Mouse (Mus musculus) midbrain, embryonic 12.5 days (tissue): ENCODE results near the gene Bcas1. TPM values are rescaled to one million over a fixed set of nuclear protein-coding genes. Genes with fewer than 3 reads are reported as not detected.

ENCODE experiments used
- ATAC-seq: fragments of 200-750 bp; cut with Nextera tagmentation; 2 replicates; pipeline ENCODE4 v1.8.0; 2017; ENCODE audit warnings: low read depth, moderate TSS enrichment, moderate library complexity; ENCODE audit not compliant: low FRiP score
- H3K27ac ChIP-seq: fragments of 300-500 bp; sonication (generic); replicated peaks from 2 replicates; pipeline ENCODE4 v1.5.1; 2016; ENCODE audit warnings: mild to moderate bottlenecking
- H3K27me3 ChIP-seq: fragments of 300-500 bp; sonication (generic); 2 replicates; pipeline ENCODE4 v1.6.1; 2016; ENCODE audit warnings: mild to moderate bottlenecking
- H3K36me3 ChIP-seq: fragments of 300-500 bp; sonication (generic); 2 replicates; pipeline ENCODE4 v1.6.1; 2016
- H3K4me1 ChIP-seq: fragments of 300-500 bp; sonication (generic); 2 replicates; pipeline ENCODE4 v1.6.1; 2016
- H3K4me2 ChIP-seq: fragments of 300-500 bp; sonication (generic); replicated peaks from 2 replicates; pipeline ENCODE4 v1.6.1; 2016; ENCODE audit warnings: mild to moderate bottlenecking, moderate library complexity
- H3K4me3 ChIP-seq: fragments of 300-500 bp; sonication (generic); 2 replicates; pipeline ENCODE4 v1.5.1; 2016; ENCODE audit warnings: mild to moderate bottlenecking
- H3K9ac ChIP-seq: fragments of 300-500 bp; sonication (generic); replicated peaks from 2 replicates; pipeline ENCODE4 v1.6.1; 2016; ENCODE audit warnings: mild to moderate bottlenecking, moderate library complexity
- H3K9me3 ChIP-seq: fragments of 300-500 bp; sonication (generic); 2 replicates; pipeline ENCODE4 v1.6.1; 2016; ENCODE audit warnings: mild to moderate bottlenecking
- WGBS: fragments of 180-500 bp; shearing (Covaris S2); methylation state at CpG from one replicate; pipeline ENCODE4 v1.1.7; 2016; 5-methylcytosine and 5-hydroxymethylcytosine counted together
- polyA plus RNA-seq: library from polyadenylated mRNA; unstranded; fragments of >200 nt; fragmentation: Nextera tagmentation; extraction: Ambion mirVana; gene quantifications from 2 replicates; pipeline ENCODE4 v1.2.1, GENCODE M21; 2016

Bcas1 gene
- polyA plus RNA-seq, 1 experiment from 2014 or later = 5.1 TPM

GRCm38 (mm10) chr2:170306637-170307320, 120.9 kb downstream of the Bcas1 start:
- Histone ChIP-seq H3K27ac (no peak overlapping the region), H3K36me3 (no peaks in the 10 kb centered on the region), H3K9ac (no peak overlapping the region), H3K4me2 (no peak overlapping the region), H3K4me1 (peaks cover 13% of the 10 kb centered on the region), H3K27me3 (no peaks in the 10 kb centered on the region), H3K9me3 (no peaks in the 10 kb centered on the region), H3K4me3 (no peak overlapping the region)
- no peak for ATAC-seq
- WGBS = 90% methylated on average over 9 of the region's 9 CpGs

GRCm38 (mm10) chr2:170304766-170305165, 122.9 kb downstream of the Bcas1 start:
- no peak overlapping the region for H3K4me2 ChIP-seq
- ATAC-seq = no peak

DNA sequence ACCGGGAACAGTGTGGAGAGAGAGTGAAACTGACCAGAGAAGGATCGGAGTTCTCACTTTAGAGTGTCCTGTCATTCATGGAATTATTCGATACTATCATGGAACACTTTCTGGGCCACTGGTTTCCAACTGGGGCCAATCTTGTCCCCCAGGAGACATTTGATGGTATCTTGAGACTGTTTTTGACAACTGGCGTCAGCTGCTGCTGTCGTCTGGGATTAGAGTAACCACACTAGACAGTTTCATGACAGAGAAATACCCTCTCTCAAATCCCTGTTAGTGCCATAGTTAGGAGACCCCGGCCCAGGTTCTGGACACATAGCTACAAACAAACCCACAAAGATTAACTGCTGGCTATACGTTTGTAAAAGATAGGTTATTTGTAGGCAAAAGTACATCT, 124.0 kb downstream of the Bcas1 start:
- H3K4me1 ChIP-seq = peaks cover 13% of the 10 kb centered on the region
- 87% methylated on average over 7 of the region's 7 CpGs for WGBS
- H3K27me3 ChIP-seq = no peaks in the 10 kb centered on the region
- H3K27ac ChIP-seq = no peak overlapping the region
- H3K36me3 ChIP-seq = no peaks in the 10 kb centered on the region
- no peak for ATAC-seq
- H3K4me2 ChIP-seq = no peak overlapping the region
- H3K9me3 ChIP-seq = no peaks in the 10 kb centered on the region
- H3K4me3 ChIP-seq = no peak overlapping the region
- no peak overlapping the region for H3K9ac ChIP-seq

More at GRCm38 (mm10) chr2:170304766-170305165, 122.9 kb downstream of the Bcas1 start:
- 67% methylated on average over 12 of the region's 12 CpGs for WGBS
- Histone ChIP-seq H3K36me3 (no peaks in the 10 kb centered on the region), H3K9ac (no peak overlapping the region), H3K4me1 (peaks cover 13% of the 10 kb centered on the region), H3K9me3 (no peaks in the 10 kb centered on the region), H3K27me3 (no peaks in the 10 kb centered on the region), H3K4me3 (no peak overlapping the region), H3K27ac (no peak overlapping the region)

DNA sequence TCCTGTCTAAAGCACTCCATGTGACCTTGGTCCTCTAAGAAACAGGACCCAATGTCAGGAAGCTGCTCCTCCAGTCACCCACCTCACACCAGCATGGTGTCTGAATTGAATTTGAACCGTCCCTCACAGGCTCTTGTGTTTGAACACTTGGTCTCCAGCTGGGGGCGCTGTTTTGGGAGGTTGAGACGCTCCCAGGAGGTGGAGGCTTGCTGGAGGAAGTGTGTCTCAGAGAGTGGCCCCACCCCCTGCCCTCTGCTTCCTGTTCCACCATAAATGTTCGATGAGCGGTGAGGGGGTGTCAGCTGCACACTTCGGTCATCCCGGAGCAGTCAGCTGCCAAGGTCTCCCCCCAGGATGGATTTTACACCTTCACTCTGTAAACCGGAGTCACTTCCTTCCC, 124.8 kb downstream of the Bcas1 start:
- Histone ChIP-seq H3K27me3 (no peaks in the 10 kb centered on the region), H3K9ac (no peak overlapping the region), H3K4me3 (no peak overlapping the region), H3K27ac (no peak overlapping the region), H3K36me3 (no peaks in the 10 kb centered on the region), H3K9me3 (no peaks in the 10 kb centered on the region), H3K4me2 (no peak overlapping the region), H3K4me1 (peaks cover 6% of the 10 kb centered on the region)
- no peak for ATAC-seq
- 88% methylated on average over 8 of the region's 8 CpGs for WGBS

Other genes starting within 250 kb of the Bcas1 start
- 120 and 136 TPM in 2 replicates for gene Pfdn4, start 68.6 kb upstream of the Bcas1 start, polyA plus RNA-seq
- gene Cyp24a1, start 69.3 kb upstream of the Bcas1 start, polyA plus RNA-seq = 0.08 TPM in 1 of 2 replicates, not detected in the other
- gene 4930470P17Rik, start 174.2 kb upstream of the Bcas1 start, polyA plus RNA-seq = not detected in 2 replicates